Mouse (Mus musculus) brain, embryonic 14.5 days (tissue): Measurements from ENCODE around the gene Kcnh1.

Source experiments
- CTCF ChIP-seq: fragments of 200-500 bp; IDR thresholded peaks from 2 replicates; pipeline ENCODE4 v1.5.1; 2012; ENCODE audit warnings: inconsistent platforms, mild to moderate bottlenecking, moderate library complexity, borderline replicate concordance; ENCODE audit not compliant: insufficient read depth, insufficient read length; ENCODE audit errors: extremely low read depth
- POLR2A ChIP-seq: fragments of 200-500 bp; IDR thresholded peaks from 2 replicates; pipeline ENCODE4 v1.6.1; 2012; ENCODE audit warnings: mild to moderate bottlenecking, inconsistent platforms, borderline replicate concordance; ENCODE audit not compliant: poor library complexity, insufficient read depth, insufficient read length, severe bottlenecking; ENCODE audit errors: extremely low read depth

GRCm38 (mm10) chr1:192212448-192212847, 21.9 kb downstream of the Kcnh1 start:
- TF ChIP-seq CTCF (no peak), POLR2A (no peak)
